Comparison of ENCODE assay signal across 16 mouse cellular contexts in the genomic region with DNA sequence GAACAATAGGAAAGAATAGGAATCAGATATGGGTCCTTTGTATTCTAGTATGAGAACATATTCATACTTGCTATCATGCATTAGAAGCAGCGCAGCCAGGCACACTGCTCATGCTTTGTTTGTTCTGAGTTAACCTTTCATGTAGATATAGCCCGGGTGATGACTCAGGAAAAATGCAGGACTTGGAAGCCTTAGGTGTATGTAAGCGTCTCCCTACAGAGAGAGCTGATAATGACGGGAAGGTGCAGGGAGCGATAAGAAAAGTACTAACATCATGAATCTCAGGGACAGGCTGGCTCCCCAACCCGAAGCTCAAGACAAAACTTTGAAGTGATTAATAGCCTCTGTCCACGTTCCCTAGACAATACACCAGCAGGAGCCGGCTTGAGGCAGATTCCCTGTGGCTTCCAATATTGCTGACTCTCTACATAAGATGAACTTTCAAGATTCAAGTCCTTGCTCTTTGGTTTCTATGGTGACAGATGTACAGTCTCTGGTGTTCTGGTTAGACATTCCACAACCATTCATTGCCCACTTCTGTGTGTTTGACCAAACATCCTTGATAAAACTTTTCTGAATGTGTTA. TPM values are rescaled to one million over a fixed set of nuclear protein-coding genes. Genes with fewer than 3 reads are reported as not detected.
A peak's percentile ranks its signal among the peaks of the same experiment; 100 is the strongest.
DNase-seq lines count a peak whose midpoint lies in the region; ATAC-seq and TF ChIP-seq lines count a peak whose summit lies in the region.
"Had no signal": no experiment of that assay in that cellular context is flagged by ENCODE, and none has a peak within 500 bp of the region (broad histone marks: within the 10 kb centered on the region; RNA-seq: fewer than 3 reads in every experiment).

No protein-coding gene starts in this region.

- no peak overlapping the region for H3K9ac ChIP-seq in midbrain, embryonic 14.5 days (replicated peaks; ENCODE audit: low read length)
- no peak overlapping the region for H3K9ac ChIP-seq in midbrain, embryonic 16.5 days (ENCODE audit: low read depth, low read length)
- no peak overlapping the region for H3K9ac ChIP-seq in intestine, postnatal 0 days (ENCODE audit: low read depth, low read length)
- H3K9ac ChIP-seq: liver, embryonic 14.5 days had no signal

- intact Hi-C loops in heart, postnatal 25 days (cut with DNase I) = no loop called here

- H3K4me3 ChIP-seq in midbrain, embryonic 14.5 days (replicated peaks; ENCODE audit: low read depth, low read length) = no peak overlapping the region
- H3K4me3 ChIP-seq in midbrain, embryonic 16.5 days (ENCODE audit: low read depth, low read length) = no peak overlapping the region
- H3K4me3 ChIP-seq in intestine, postnatal 0 days (ENCODE audit: low read depth, low read length) = no peak overlapping the region

- no peaks in the 10 kb centered on the region for H3K27me3 ChIP-seq in midbrain, embryonic 14.5 days (ENCODE audit: control insufficient read depth, insufficient read depth, low read length)
- no peaks in the 10 kb centered on the region for H3K27me3 ChIP-seq in midbrain, embryonic 16.5 days (ENCODE audit: control insufficient read depth, insufficient read depth, low read depth, low read length)
- H3K27me3 ChIP-seq in intestine, postnatal 0 days (replicated peaks; ENCODE audit: control insufficient read depth, insufficient read depth, low read length) = no peaks in the 10 kb centered on the region

- no peaks in the 10 kb centered on the region for H3K36me3 ChIP-seq in midbrain, embryonic 14.5 days (ENCODE audit: control insufficient read depth, insufficient read depth, low read length)
- no peaks in the 10 kb centered on the region for H3K36me3 ChIP-seq in midbrain, embryonic 16.5 days (ENCODE audit: control insufficient read depth, insufficient read depth, low read length)
- H3K36me3 ChIP-seq in intestine, postnatal 0 days (ENCODE audit: control insufficient read depth, insufficient read depth) = no peaks in the 10 kb centered on the region

- H3K27ac ChIP-seq in midbrain, embryonic 14.5 days (replicated peaks; ENCODE audit: low read depth, low read length) = no peak overlapping the region
- H3K27ac ChIP-seq in midbrain, embryonic 16.5 days (ENCODE audit: low read length) = no peak overlapping the region
- no peak overlapping the region for H3K27ac ChIP-seq in intestine, postnatal 0 days (ENCODE audit: low read depth, low read length)
- H3K27ac ChIP-seq: liver, embryonic 14.5 days had no signal

- no peak for TF ChIP-seq CTCF in intestine, postnatal 0 days (IDR thresholded peaks at IDR 0.05; ENCODE audit: low read depth)

- H3K9me3 ChIP-seq in midbrain, embryonic 14.5 days (ENCODE audit: control insufficient read depth, low read length) = no peaks in the 10 kb centered on the region
- no peaks in the 10 kb centered on the region for H3K9me3 ChIP-seq in midbrain, embryonic 16.5 days (replicated peaks; ENCODE audit: control insufficient read depth, low read length, poor library complexity, severe bottlenecking)
- no peaks in the 10 kb centered on the region for H3K9me3 ChIP-seq in intestine, postnatal 0 days (ENCODE audit: control insufficient read depth)

- no peaks in the 10 kb centered on the region for H3K4me1 ChIP-seq in midbrain, embryonic 14.5 days (ENCODE audit: control insufficient read depth, insufficient read depth, low read length)
- H3K4me1 ChIP-seq in midbrain, embryonic 16.5 days (ENCODE audit: control insufficient read depth, insufficient read depth, low read length) = peaks cover 3% of the 10 kb centered on the region; the same call in 1 of the 2 replicates
- H3K4me1 ChIP-seq in intestine, postnatal 0 days (replicated peaks; ENCODE audit: control insufficient read depth, insufficient read depth, low read length) = no peaks in the 10 kb centered on the region

- no peak for ATAC-seq in midbrain, embryonic 14.5 days (ENCODE audit: low FRiP score, low TSS enrichment)
- ATAC-seq in midbrain, embryonic 16.5 days = no peak
- ATAC-seq in intestine, postnatal 0 days = peak; percentile 66

- WGBS in midbrain, embryonic 14.5 days = 28% methylated on average over 8 of the region's 8 CpGs
- 22% methylated on average over 8 of the region's 8 CpGs for WGBS in midbrain, embryonic 16.5 days
- 15% methylated on average over 8 of the region's 8 CpGs for WGBS in intestine, postnatal 0 days

- DNase-seq in adrenal gland, adult 2 months = peak; percentile 6
- no peak for DNase-seq in adrenal gland, postnatal 4 days (ENCODE audit: low spot score in 2 of 2)
- peak; percentile 24 for DNase-seq in midbrain, embryonic 14.5 days
- DNase-seq in urinary bladder, adult 2 months (ENCODE audit: low spot score) = no peak
- no peak for DNase-seq in heart, postnatal 25 days (ENCODE audit: low spot score)
- DNase-seq in right cerebral cortex, postnatal 10 days (ENCODE audit: low spot score in 2 of 2) = no peak
- DNase-seq: kidney, postnatal 25 days; thymus, postnatal 25 days had no signal

- H3K4me2 ChIP-seq in midbrain, embryonic 14.5 days (ENCODE audit: low read length) = no peak overlapping the region
- H3K4me2 ChIP-seq in midbrain, embryonic 16.5 days (ENCODE audit: low read length) = no peak overlapping the region
- H3K4me2 ChIP-seq in intestine, postnatal 0 days (replicated peaks; ENCODE audit: low read depth) = no peak overlapping the region; the same call in 1 of the 2 replicates

RNA-seq across cellular contexts. Expression of gene 4921539E11Rik, which starts 26.8 kb away (rescaled TPM):
- not detected for total RNA-seq in adrenal gland, adult 2 months (2021)
- not detected in 2 replicates for polyA plus RNA-seq in adrenal gland, adult 2 months (2012; rRNA removed)
- total RNA-seq in adrenal gland, postnatal 4 days (2021) = not detected
- not detected in 2 replicates for polyA plus RNA-seq in midbrain, embryonic 14.5 days (2014; fragmentation: Nextera tagmentation; extraction: Ambion mirVana)
- not detected in 2 replicates for polyA plus RNA-seq in midbrain, embryonic 16.5 days (2015; fragmentation: Nextera tagmentation; extraction: Ambion mirVana)
- polyA plus RNA-seq in intestine, postnatal 0 days (2015; fragmentation: Nextera tagmentation; extraction: Ambion mirVana) = not detected in 2 replicates
- not detected in 2 replicates for polyA plus RNA-seq in urinary bladder, adult 2 months (2012; rRNA removed)
- not detected for total RNA-seq in heart, postnatal 25 days (2021)
- total RNA-seq: common myeloid progenitor, adult 5-6 weeks; ES-E14; gastrocnemius, adult 8-10 months; left cerebral cortex, postnatal 10 days had no signal
- polyA plus RNA-seq: heart, embryonic 14.5 days; liver, embryonic 14.5 days had no signal

RNA-seq across cellular contexts. Expression of gene Slc35d1, which starts 48.9 kb away (rescaled TPM):
- 10 to 100 TPM; 12.0 to 13.1 TPM for total RNA-seq in adrenal gland, adult 2 months (2021)
- polyA plus RNA-seq in adrenal gland, adult 2 months (2012; rRNA removed) = 1.8 and 2.2 TPM in 2 replicates
- total RNA-seq in adrenal gland, postnatal 4 days (2021) = 10 to 100 TPM; 17.0 to 19.4 TPM
- 4.3 and 6.1 TPM in 2 replicates for polyA plus RNA-seq in midbrain, embryonic 14.5 days (2014; fragmentation: Nextera tagmentation; extraction: Ambion mirVana)
- polyA plus RNA-seq in midbrain, embryonic 16.5 days (2015; fragmentation: Nextera tagmentation; extraction: Ambion mirVana) = 5.7 and 5.9 TPM in 2 replicates
- 10.5 and 11.5 TPM in 2 replicates for polyA plus RNA-seq in intestine, postnatal 0 days (2015; fragmentation: Nextera tagmentation; extraction: Ambion mirVana)
- 10.2 and 12.1 TPM in 2 replicates for polyA plus RNA-seq in urinary bladder, adult 2 months (2012; rRNA removed)
- 1 to 10 TPM; 6.7 to 7.7 TPM for total RNA-seq in heart, postnatal 25 days (2021)

RNA-seq across cellular contexts. Expression of gene Oma1, which starts 49.7 kb away (rescaled TPM):
- total RNA-seq in adrenal gland, adult 2 months (2021) = 10 to 100 TPM; 19.7 to 22.6 TPM
- polyA plus RNA-seq in adrenal gland, adult 2 months (2012; rRNA removed) = 10.9 and 11.5 TPM in 2 replicates
- total RNA-seq in adrenal gland, postnatal 4 days (2021) = 10 to 100 TPM; 14.1 to 17.3 TPM
- 8.6 and 9.0 TPM in 2 replicates for polyA plus RNA-seq in midbrain, embryonic 14.5 days (2014; fragmentation: Nextera tagmentation; extraction: Ambion mirVana)
- polyA plus RNA-seq in midbrain, embryonic 16.5 days (2015; fragmentation: Nextera tagmentation; extraction: Ambion mirVana) = 9.6 and 10.5 TPM in 2 replicates
- polyA plus RNA-seq in intestine, postnatal 0 days (2015; fragmentation: Nextera tagmentation; extraction: Ambion mirVana) = 12.3 and 12.7 TPM in 2 replicates
- polyA plus RNA-seq in urinary bladder, adult 2 months (2012; rRNA removed) = 19.2 and 22.3 TPM in 2 replicates
- total RNA-seq in heart, postnatal 25 days (2021) = 10 to 100 TPM; 29.2 to 38.2 TPM

Comparison
In these comparisons a context has a peak if more than half of its experiments do, and no peak if none do; other contexts are left out.
1. DNase-seq: peak in adrenal gland, adult 2 months (single experiment) and midbrain, embryonic 14.5 days (single experiment); none in adrenal gland, postnatal 4 days (0 of 2), urinary bladder, adult 2 months (single experiment), heart, postnatal 25 days (single experiment) and right cerebral cortex, postnatal 10 days (0 of 2).